Mouse (Mus musculus) heart, adult 2 months (tissue): ENCODE data around the gene Ppp1r36. TPM values are rescaled to one million over a fixed set of nuclear protein-coding genes. Genes with fewer than 3 reads are reported as not detected.

Source experiments
- DNase-seq, 2 experiments: peaks; one replicate each; pipeline ENCODE4 v3.0.0; 2021
- H3K27ac ChIP-seq: fragments of 200-600 bp; 2 replicates; pipeline ENCODE4 v1.8.1; 2022
- H3K27me3 ChIP-seq: fragments of 200-500 bp; 2 replicates; pipeline ENCODE4 v1.6.1; 2012; ENCODE audit warnings: mild to moderate bottlenecking, low read length, inconsistent platforms, mixed read lengths; ENCODE audit not compliant: control insufficient read depth, insufficient read depth
- H3K36me3 ChIP-seq: fragments of 200-500 bp; 2 replicates; pipeline ENCODE4 v1.6.1; 2012; ENCODE audit warnings: low read length, inconsistent platforms; ENCODE audit not compliant: control insufficient read depth, insufficient read depth
- H3K4me1 ChIP-seq: fragments of 200-500 bp; 2 replicates; pipeline ENCODE4 v1.6.1; 2011; ENCODE audit warnings: low read length; ENCODE audit not compliant: control insufficient read depth, insufficient read depth
- H3K4me3 ChIP-seq: fragments of 200-600 bp; 2 replicates; pipeline ENCODE4 v1.8.1; 2022
- H3K79me2 ChIP-seq: fragments of 200-500 bp; replicated peaks from 2 replicates; pipeline ENCODE4 v1.6.1; 2012; ENCODE audit warnings: mild to moderate bottlenecking, inconsistent platforms, low read length, moderate library complexity, mixed read lengths; ENCODE audit not compliant: control insufficient read depth, insufficient read depth
- H3K9ac ChIP-seq: fragments of 200-500 bp; 2 replicates; pipeline ENCODE4 v1.6.1; 2012; ENCODE audit warnings: low read depth, mild to moderate bottlenecking, control low read depth, inconsistent platforms, low read length, mixed read lengths
- CTCF ChIP-seq: fragments of 200-600 bp; IDR thresholded peaks from 2 replicates; pipeline ENCODE4 v1.8.1; 2022; ENCODE audit warnings: antibody characterized with exemption, mild to moderate bottlenecking, moderate library complexity
- EP300 ChIP-seq: fragments of 200-500 bp; IDR thresholded peaks from 2 replicates; pipeline ENCODE4 v1.6.1; 2011; ENCODE audit warnings: low read depth, low read length, control low read depth; ENCODE audit not compliant: insufficient read depth
- POLR2A ChIP-seq: fragments of 200-500 bp; IDR thresholded peaks from 2 replicates; pipeline ENCODE4 v1.6.1; 2011; ENCODE audit warnings: mild to moderate bottlenecking, low read depth, low read length, control low read depth; ENCODE audit not compliant: insufficient read depth
- WGBS: fragments of 180-500 bp; shearing (Covaris S2); methylation state at CpG from one replicate; pipeline ENCODE4 v1.1.7; 2018; 5-methylcytosine and 5-hydroxymethylcytosine counted together
- intact Hi-C: fragments of 180-260 bp; cut with DNase I; formaldehyde crosslinking; loops from one replicate; pipeline ENCODE4 v1.15.1; 2025
- polyA plus RNA-seq: library from polyadenylated mRNA; depleted of rRNA; stranded (reverse); fragments of >200 nt; gene quantifications from 2 replicates; pipeline ENCODE4 v1.2.3, GENCODE M21; 2012
- total RNA-seq, 2 experiments: library from RNA; stranded (reverse); gene quantifications; 2 replicates each; pipeline ENCODE4 v1.2.3; 2021

The Ppp1r36 gene
- total and polyA plus RNA-seq, 3 experiments: 0.14 to 0.41 (median 0.16) TPM

- Histone ChIP-seq H3K4me3 (no peak overlapping the region), H3K36me3 (peaks cover 5% of the 10 kb centered on the region), H3K79me2 (no peaks in the 10 kb centered on the region; the same call in 1 of the 2 replicates), H3K27ac (no peak overlapping the region), H3K9ac (no peak overlapping the region), H3K4me1 (no peaks in the 10 kb centered on the region), H3K27me3 (no peaks in the 10 kb centered on the region)
- intact Hi-C loops: no loop called here
- WGBS: 70% methylated on average over 3 of the region's 3 CpGs
- no peak for DNase-seq
- TF ChIP-seq EP300: no peak
- TF ChIP-seq CTCF: no peak
- no peak for TF ChIP-seq POLR2A
Observed at GRCm38 (mm10) chr12:76391595-76392271, 25.6 kb upstream of the Ppp1r36 start.

GRCm38 (mm10) chr12:76392979-76393378 is 24.4 kb upstream of the Ppp1r36 start:
- DNase-seq: no peak
- no peak overlapping the region for H3K27ac ChIP-seq
- no peaks in the 10 kb centered on the region for H3K27me3 ChIP-seq
- H3K4me1 ChIP-seq: no peaks in the 10 kb centered on the region
- no peak overlapping the region for H3K4me3 ChIP-seq
- H3K79me2 ChIP-seq: no peaks in the 10 kb centered on the region
- H3K9ac ChIP-seq: no peak overlapping the region
- H3K36me3 ChIP-seq: no peaks in the 10 kb centered on the region
- TF ChIP-seq CTCF (no peak), POLR2A (no peak), EP300 (no peak)
- intact Hi-C loops: no loop called here
- 72% methylated on average over 5 of the region's 5 CpGs for whole genome bisulfite sequencing

- Histone ChIP-seq H3K27ac (no peak overlapping the region), H3K79me2 (no peaks in the 10 kb centered on the region), H3K4me3 (no peak overlapping the region), H3K27me3 (no peaks in the 10 kb centered on the region), H3K9ac (no peak overlapping the region), H3K4me1 (no peaks in the 10 kb centered on the region), H3K36me3 (no peaks in the 10 kb centered on the region)
- intact Hi-C loops: no loop called here
- no peak for TF ChIP-seq EP300
- no peak for TF ChIP-seq POLR2A
- no peak for TF ChIP-seq CTCF
- 89% methylated on average over 5 of the region's 5 CpGs for WGBS
- DNase-seq: no peak
Observed at GRCm38 (mm10) chr12:76397281-76397680, 20.1 kb upstream of the Ppp1r36 start.

- Histone ChIP-seq H3K9ac (no peak overlapping the region), H3K4me3 (no peak overlapping the region), H3K27me3 (no peaks in the 10 kb centered on the region; the same call in 1 of the 2 replicates), H3K27ac (no peak overlapping the region), H3K4me1 (peaks cover 2% of the 10 kb centered on the region), H3K36me3 (no peaks in the 10 kb centered on the region), H3K79me2 (no peaks in the 10 kb centered on the region)
- DNase-seq: no peak
- 61% methylated on average over 3 of the region's 3 CpGs for WGBS
- TF ChIP-seq EP300: no peak
- no peak for TF ChIP-seq POLR2A
- TF ChIP-seq CTCF: peak; percentile 42
- intact Hi-C loops: loop anchor here (5.0 to 10.0 kb wide), 3 partner anchors 71 to 363 kb away; partner anchors contain the start of genes Churc1, Fntb and Plekhg3
Observed at GRCm38 (mm10) chr12:76401674-76402073, 15.7 kb upstream of the Ppp1r36 start.

GRCm38 (mm10) chr12:76402991-76403885 is 14.1 kb upstream of the Ppp1r36 start:
- intact Hi-C loops: loop anchor here (5.0 to 10.0 kb wide), 3 partner anchors 69 to 362 kb away; partner anchors contain the start of genes Churc1, Fntb and Plekhg3
- no peaks in the 10 kb centered on the region; the same call in 1 of the 2 replicates for H3K27me3 ChIP-seq
- no peaks in the 10 kb centered on the region for H3K79me2 ChIP-seq
- no peak for TF ChIP-seq EP300
- TF ChIP-seq POLR2A: peak; percentile 69
- peak overlapping the region; percentile 73 for H3K4me3 ChIP-seq
- H3K36me3 ChIP-seq: no peaks in the 10 kb centered on the region
- DNase-seq: peak in 1 of 2 experiments; percentile 33
- H3K9ac ChIP-seq: peak overlapping the region; percentile 89
- H3K4me1 ChIP-seq: peaks cover 2% of the 10 kb centered on the region
- peak overlapping the region; percentile 99 for H3K27ac ChIP-seq
- 4% methylated on average over 51 of the region's 54 CpGs for WGBS
